Mouse (Mus musculus) cerebellum, postnatal 36 days (tissue): ENCODE results near the gene Appl1.

Experiments used
- DNase-seq, 2 experiments: peaks; one replicate each; pipeline ENCODE4 v3.0.0; 2021 to 2022; ENCODE audit warnings: mixed read lengths in 2 of 2

Appl1 gene

DNA sequence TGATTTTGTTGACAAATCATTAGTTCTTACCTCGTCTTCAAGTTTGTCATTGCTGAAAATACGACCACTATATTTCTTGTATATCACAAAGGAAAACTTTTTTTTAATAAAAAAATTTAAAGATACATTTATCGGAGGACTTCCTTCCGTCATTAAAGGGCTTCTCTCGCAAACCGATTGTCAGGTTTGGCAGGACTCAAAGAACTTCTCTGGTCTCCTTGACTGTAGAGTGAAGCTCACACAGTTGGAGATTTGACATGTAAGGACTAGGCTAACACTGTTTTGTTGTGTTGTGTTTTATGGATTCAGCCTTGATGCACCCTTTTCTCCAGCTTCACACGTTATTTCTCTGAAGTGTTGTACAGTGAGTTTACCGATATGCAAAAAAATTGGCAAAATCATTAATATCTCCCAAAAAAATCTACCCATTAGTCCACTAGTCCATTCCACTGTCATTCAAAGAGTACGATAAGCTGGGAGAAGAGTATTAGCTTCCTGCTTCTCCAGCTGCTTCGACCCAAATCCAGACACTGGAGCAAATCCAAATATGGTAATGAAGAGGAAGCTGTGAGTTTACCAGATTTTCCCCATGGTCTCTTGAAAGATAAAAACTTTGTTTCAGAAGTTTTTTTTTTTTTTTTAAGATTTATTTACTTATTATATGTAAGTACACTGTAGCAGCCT, at the start of gene Appl1:
Appl1 (minus strand) TSS at position 127 of the 684 bp plus-strand sequence.
- DNase-seq = no peak

DNA sequence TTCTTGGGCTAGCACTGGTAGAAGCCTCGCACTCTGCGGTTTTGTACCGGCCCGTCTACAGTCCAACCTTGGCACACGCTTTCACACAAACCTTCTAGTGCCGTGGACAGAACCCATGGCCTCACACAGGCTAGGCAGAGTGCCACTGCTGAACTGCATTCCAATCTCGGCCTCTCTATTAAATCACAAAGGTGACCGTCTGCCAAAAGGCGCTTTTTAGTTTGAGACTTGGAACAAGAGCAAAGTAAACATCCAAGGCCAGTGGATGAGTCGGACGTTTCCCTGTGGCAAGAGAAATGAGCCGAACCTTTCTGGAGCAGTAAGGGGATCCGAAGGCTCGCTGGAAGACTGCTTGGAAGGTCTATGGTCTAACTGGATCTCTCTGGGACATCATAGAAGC, 48.8 kb upstream of the Appl1 start:
- DNase-seq = no peak

DNA sequence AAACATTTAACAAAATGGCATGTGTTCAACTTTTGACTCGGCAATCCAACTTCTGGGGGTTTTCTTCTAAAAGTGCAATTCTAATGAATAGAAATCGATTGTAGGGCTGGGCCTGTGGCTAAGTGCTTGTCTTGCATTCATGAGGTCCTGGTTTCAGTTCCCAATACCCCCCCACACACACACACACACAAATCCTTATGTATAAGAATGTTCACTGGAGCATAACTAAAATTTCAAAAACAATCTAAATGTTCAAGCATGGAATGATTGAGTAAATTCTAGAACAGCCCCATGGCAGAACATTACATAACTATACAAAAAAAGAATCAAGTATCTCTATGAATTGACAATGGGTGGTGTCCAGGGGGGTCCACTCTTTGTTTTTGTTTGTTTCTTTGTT, 46.9 kb upstream of the Appl1 start:
- DNase-seq = no peak

DNA sequence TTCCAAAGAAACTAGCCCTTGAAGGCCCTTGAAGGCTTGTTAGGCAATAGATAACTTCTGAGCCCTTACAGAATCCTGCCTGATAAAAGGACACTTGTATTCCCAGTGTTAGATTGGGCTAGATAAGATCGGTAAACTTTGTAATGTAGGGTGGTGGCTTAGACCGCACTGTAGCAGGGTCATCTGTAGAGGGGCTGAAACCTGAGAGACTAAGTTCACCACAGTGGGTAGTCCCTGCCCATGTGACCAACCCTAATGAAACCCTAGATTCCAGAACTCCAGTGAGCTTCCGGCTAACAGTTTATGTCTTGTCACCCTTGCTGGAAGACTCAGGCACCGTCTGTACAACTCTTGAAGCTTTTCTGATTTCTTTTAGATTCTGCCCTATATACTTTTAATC, 42.6 kb upstream of the Appl1 start:
- DNase-seq = no peak

DNA sequence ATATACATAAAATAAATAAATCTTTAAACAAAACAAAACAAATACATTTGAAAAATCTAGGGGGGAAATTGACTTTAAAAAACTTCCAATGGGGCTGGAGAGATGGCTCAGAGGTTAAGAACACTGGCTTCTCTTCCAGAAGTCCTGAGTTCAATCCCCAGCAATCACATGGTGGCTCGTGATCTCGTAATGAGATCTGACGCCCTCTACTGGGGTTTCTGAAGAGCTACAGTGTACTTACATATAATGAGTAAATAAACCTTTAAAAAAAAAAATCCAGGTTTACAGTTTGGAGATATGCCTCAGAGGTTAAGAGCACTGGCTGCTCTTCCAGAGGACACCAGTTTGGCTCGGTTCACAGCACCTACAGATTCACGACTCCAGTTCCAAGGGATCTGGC, 40.5 kb upstream of the Appl1 start:
- DNase-seq = no peak

DNA sequence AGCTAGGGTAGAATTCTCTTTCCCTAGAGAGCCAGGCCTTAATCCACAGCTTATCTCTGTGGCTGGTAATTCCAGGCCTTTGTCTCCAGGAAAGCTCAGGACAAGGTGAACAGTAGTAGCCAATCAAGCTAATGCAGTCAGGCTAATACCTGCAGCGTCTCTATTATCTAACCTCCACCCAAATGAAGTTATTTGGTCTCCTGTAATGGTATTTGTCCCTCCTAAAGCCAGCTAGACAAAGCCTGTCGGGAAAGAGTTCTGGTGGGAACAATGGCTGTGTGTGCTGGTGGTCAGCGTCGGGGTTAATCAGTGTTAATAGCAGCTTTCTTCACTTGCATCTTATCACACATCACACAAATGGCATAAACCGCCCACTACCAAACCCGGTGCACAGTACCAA, 34.9 kb upstream of the Appl1 start:
- DNase-seq = no peak

DNA sequence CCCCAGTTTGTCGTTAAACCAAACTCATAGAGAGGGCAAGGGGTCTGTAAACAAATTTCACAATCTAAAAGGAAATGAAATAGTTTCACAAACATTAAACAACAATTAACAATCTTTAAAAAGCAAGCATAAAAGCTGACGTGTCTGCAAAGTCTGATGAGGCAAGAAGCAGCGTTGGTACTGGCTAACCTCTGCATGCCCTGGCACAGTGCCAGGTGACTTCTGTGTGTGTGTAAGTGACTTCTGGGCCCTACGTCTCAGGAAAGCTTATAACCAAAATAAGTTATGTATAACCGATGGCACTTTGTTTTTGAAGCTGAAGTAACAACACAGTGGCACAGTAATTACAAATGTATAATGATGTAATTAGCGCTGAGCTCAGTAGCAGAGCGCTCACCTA, 33.9 kb upstream of the Appl1 start:
- no peak for DNase-seq

DNA sequence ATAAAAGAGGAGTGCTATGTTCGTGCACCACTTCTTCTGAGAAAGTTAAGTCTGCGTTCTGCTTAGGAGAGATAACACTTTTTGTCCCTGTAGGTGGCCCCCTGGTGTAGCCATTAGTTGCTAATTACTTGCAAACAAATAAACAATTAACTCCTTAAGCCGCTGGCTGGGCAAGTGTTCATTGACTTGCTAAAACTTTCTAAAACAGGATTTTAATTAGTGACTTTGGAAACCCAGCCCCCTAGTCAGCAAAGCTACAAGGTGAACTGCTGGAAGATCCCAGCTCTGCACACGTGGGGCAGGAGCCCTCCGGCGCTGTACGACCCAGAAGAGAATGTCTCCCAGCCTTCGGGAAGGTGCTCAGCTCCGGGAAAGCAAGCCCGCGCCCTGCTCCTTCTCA, 29.4 kb upstream of the Appl1 start:
- no peak for DNase-seq

DNA sequence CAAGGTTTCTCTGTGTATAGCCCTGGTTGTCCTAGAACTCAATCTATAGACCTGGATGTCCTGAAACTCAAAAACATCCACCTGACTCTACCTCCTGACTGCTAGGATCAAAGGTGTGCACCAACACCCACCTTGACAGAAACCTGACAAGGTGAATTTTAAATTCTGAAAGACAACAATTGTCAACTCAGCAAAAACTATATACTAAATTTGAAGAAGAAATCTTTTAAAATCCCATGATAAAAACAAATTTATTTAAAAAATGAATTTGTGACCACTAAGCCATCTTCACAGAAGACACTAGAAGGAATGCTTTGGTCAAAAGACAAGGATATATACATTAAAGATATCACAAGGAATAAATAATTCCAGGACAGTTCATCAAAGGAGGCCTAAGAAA, 25.2 kb upstream of the Appl1 start:
- DNase-seq = no peak

DNA sequence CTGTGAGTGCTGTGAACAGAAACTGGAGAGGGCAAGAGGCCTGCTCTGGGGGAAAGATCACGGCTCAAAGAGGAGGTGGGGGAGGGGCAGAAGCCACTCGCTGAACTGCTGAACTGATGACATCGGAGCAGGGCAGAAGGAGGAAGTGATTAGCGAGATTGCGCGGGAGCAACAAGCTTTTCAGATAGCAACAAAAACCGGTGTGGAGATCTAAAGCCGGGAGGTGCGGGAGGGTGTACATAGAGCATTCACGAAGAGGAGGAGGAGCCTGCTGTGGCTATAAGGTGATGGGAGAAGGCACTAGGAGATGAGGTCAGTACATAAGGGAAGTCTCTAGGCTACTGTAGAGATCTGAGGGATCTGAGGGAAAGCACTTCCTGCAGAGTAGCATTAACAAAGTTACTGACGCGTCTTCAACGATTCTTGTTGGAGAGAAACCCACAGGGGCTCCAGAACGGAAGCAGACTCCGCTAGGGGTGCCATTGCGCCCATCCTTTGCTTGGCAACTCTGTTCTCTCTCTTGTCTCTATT, 23.2 kb upstream of the Appl1 start, which contains the start of gene Hesx1:
Hesx1 (plus strand) TSS at position 206 of the 531 bp plus-strand sequence.
- DNase-seq = no peak

DNA sequence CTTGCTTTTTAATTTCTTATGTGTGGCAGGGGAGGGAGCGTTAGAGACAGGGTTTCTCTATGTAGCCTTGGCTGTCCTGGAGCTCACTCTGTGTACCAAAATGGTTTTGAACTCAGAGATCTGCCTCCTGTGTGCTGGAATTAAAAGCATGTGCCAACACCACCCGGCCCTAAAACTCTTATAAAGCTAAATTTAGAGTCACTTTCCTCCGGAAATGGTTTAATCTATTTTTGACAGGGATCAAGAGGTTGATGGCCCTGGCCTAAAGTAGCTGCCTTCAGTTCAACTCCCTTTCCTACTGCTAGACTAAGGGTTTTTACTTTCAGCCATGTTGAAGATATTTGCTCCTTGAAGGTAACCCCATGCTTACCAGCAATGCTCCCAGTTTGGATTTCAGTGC, 22.4 kb upstream of the Appl1 start:
- DNase-seq = no peak

DNA sequence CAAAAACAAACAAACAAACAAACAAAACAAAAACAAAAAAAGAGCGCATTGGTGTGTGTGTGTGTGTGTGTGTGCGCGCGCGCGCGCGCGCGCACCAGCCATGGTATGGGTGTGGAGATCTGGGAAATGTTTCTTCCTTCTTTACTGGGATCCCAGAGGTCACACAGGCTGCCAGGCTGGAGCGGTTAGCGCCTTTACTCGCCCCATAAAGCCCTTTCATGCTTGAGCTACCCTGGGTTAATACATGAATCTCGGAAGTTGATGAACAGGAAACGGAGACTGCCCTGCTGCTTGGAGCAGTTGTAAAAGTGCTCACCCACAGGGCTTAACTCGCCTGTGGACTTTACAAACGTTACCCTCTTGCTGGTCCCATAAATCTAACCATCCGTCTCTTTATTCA, 20.6 kb upstream of the Appl1 start:
- DNase-seq = no peak

DNA sequence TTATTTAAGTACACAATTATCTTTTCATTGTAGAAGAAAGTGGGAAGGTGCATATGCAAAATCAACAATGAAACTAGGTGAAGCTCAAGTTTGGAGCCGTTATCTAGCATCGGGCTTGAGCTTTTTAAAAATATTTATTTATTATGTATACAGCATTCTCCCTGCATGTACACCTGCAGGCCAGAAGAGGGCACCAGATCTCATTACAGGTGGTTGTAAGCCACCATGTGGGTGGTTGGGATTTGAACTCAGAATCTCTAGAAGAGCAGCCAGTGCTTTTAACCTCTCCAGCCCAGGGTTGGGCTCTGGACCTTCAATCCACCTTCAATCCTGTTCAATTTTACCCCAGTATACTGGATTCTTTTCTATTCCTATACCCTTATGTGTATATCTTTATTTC, 17.7 kb upstream of the Appl1 start:
- no peak for DNase-seq

DNA sequence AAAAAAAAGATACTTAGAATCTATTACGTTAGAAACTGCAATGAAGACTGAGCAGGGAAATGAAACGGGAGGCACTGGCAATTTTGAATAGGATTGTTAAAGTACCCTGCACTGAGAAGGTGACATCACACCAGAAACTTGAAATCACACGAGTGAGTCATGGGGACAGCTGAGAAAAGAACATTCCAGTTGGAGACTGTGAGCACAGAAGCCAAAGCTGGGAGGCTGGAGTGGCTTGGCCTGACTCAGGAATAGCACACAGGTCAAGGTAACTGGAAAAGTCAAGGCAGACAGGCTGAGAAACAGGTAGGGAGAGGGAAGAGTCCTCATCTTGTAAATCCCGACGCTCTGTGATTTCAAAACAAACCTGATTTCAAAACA, 11.1 kb upstream of the Appl1 start:
- DNase-seq = no peak

DNA sequence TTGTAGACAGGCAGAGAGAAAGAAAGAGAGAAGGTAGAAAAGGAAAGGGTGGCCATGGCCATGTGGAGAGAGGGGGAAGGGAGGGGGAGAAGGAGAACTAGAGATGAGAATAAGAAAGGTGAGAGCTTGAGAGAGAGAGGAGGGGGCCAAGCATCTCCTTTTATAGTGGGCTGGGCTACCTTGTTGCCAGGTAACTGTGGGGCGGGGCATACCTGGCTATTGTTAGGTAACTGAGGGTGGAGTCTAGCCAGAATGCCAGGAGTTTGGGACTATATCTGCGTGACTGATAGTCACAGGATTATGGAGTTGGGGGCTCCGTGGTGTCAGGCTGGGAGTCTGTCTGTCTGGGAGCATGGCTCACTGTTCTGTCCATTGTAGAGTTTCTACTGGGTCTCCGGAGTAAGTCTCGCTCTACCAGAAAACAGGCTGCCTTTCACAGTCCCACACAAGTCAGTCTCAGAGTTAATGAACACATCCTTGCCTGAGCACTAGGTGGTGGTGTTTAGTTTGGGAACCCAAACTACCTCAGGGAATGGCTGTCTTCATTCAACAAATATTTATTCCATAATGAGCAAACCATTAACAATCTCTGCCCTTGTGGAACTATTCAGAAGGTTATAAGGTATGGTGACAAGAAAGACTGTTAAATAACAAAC, 10.6 kb upstream of the Appl1 start:
- DNase-seq = no peak

DNA sequence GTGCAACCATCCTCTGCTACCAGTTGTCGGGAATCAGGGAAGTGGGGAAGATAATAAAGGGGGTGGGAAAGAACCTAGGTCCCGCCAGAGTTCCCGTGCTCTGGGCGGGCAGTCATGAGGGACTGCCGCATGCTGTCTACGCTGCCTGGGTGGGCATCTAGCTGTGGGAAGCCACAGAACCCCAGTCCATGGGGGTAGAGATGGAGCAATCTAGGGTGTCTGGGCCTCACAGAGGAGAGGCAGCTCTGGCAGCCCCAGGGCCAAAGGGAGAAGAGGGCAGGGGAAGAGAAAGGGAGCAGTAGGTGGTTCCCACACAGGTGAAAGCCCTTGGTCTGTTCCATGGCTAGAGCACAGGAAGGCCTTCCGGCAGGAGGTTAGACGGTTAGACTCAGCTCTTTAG, 10.0 kb upstream of the Appl1 start:
- no peak for DNase-seq

DNA sequence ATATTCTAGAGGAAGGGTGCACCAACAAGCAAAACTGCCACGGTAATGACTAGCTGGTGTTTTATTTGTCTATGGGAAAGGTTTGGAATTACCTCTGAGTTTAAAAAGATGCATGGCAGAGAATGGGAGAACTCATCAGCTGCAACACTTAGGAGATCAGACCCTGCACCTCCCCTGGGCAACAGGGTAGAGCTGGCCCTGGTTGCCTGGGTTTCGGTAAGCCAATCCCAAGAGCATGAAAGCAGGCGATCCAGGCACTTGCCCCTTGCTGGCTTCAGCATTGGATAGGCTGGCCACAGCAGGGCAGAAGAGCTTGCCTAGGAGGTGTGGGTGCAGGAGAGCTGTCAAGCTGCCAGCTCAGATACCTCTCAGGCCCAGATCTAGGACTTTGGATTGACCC, 8.8 kb upstream of the Appl1 start:
- no peak for DNase-seq

DNA sequence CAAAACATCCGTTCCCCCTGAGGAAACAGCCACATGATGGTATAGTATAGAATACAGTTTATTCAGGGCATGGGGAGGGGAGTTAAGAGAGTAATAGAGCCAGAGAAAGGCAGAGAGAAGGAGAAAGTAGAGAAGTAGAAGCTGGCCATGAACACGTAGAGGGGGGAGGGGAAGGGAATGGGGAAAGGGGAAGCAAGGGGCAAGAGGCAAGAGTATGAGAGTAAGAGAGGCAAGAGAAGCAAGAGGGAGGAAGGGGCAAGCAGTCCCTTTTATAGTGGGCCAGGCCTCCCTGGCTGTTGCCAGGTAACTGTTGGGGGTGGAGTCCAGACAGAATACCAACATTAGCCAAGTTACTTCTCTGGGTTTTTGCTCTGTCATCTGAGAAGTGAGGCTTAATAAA, 6.5 kb upstream of the Appl1 start:
- no peak for DNase-seq

DNA sequence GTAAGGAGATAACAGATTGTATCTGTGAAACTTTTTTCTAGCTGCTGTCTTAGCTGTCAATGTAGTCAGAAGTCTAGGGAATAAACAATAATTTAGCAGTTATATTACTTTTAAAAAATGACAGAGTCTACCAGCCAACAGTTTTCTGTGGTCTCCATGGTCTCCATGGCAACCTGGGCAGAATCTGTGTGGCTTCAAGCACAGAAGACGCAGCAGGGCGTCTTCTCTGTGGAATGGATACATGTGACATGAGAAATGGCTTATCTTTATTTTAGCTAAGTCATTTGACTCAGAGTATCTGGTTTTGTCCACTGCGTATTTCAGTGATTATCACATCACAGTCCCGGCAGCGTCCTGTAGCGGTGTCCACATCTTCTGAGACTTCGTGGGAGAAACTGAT, 5.2 kb upstream of the Appl1 start:
- no peak for DNase-seq

DNA sequence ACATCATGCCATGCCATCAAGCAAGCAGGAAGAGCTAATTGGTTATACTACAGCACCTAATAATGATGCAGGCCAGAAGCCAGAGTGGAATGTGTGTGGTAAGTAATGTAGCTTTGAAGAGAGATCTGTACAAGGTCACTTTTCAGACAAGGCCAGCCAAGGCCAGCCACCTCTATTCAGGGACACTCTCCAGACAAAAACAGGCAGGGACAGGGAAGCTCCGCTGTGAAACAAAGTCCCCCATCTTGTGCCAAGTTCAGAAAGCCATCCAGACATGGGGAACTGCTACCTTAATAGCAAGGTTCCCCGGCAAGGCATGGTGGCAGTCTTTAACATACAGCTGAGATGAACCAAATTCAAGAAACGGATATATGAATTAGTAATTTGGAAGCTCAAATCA, 4.5 kb upstream of the Appl1 start:
- DNase-seq = no peak

DNA sequence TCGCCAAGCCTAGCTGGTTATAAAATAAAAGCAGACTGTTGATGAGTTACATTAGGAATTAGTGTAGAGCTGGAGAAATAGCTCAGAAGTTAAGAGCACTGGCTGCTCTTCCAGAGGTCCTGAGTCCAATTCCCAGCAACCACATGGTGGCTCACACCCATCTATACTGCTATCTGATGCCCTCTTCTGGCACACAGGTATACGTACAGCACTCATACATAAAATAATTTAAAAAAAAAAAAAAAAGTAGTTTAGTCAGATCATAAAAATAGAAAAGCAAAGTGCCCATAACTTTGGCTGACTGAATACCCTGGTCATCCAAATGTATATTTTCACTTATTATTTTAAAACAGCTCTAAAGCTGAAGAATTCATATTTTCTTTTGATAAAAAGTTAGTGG, 2.1 kb upstream of the Appl1 start:
- no peak for DNase-seq

DNA sequence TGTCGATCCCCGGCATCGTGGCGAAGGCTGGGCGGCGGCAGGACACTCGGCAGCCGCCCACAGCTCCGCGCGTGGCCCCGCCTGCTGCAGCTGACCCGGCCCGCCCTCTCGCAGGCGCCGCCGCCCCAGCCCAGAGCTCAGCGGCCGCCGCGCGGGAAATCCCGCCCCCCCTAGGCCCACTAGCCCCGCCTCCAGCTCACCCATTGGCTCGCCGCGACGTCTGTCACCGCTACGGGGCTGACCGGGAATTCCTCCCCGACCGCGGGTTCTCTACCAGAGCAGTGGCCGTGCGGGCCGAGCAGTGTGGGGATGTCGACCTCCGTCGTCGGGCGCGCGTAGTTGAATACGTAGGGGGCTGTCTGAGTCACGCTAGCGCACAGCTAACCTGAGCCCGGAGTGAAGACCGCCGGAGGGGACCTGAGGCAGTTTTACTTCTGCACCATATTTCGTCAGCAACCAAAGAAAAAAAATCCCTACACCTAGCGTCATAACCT, 546 bp downstream of the Appl1 start:
- DNase-seq = peak; percentile 98

DNA sequence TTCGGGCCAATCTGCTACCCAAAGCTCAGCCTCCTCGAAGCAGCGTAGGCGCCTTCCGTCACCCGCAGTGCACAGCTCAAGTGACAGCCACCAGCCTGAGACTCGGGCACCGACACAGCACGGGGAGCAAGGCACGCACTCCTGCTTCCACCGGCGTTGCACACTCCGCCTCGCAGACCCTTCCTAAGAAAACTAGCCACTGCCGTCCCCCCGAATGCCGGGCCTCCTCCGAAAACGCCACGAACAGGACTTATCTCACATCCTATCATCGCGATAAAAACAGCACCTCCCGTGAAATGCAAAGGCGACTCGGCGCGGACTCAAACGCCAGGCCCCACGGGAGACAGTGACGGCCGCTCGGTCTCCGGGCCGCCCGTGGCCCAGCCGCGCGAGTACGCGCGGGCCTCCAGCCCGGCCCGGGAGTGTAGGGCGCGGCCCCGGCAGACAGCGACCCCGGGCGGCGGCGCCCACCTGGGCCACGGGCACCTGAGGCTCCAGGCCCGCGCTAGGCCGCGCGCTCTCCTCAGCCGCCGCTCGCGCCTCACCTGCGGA, 1.1 kb downstream of the Appl1 start:
- peak; percentile 69 to 73 for DNase-seq

DNA sequence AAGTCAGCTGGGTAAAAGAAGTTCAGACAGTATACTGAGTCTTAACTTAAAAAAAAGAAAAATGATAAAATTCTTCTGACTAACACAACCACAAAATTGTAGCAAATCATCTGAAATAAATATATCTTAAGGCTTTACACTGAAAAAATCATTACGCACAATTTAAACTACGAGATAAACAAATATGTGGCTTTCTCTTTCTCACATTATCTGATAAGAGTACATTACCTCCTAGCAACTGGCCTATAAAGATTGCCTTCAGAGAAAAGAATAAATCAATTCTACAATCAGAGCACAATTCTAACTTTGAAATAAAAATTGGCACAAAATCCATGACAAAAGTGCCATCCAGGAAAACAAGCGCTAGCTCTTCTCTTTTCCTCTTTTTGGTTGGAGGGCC, 1.9 kb downstream of the Appl1 start:
- no peak for DNase-seq
